In genomic region chr19:19198780-19199179, GRCm38 (mm10) we compare ENCODE assay signal across 25 mouse cellular contexts.
DNase-seq lines count a peak whose midpoint lies in the region; ATAC-seq lines count a peak whose summit lies in the region.
"Had no signal": no experiment of that assay in that cellular context is flagged by ENCODE, and none has a peak within 500 bp of the region (broad histone marks: within the 10 kb centered on the region; RNA-seq: fewer than 3 reads in every experiment).

No protein-coding gene starts in this region.

- peak; percentile 27 for DNase-seq in hindbrain, embryonic 11.5 days (ENCODE audit: low spot score)
- DNase-seq in midbrain, embryonic 14.5 days, result peak; percentile 28
- peak; percentile 6 for DNase-seq in 3134 (ENCODE audit: extremely low read depth, insufficient read length, low spot score)
- DNase-seq in embryo, embryonic 11 days, result peak; percentile 22
- DNase-seq in forebrain, embryonic 10.5 days (ENCODE audit: extremely low spot score, low spot score), result no peak
- DNase-seq: adrenal gland, postnatal 14 days; cerebellum, adult 11-12 months; cerebellum, adult 9-11 months; gastrocnemius, postnatal 25 days; heart, adult 11 months; kidney, adult 11 months; kidney, postnatal 25 days; right cerebral cortex, postnatal 25 days; thymus, postnatal 14 days had no signal

- H3K9me3 ChIP-seq in hindbrain, embryonic 11.5 days (ENCODE audit: control insufficient read depth, low read length), result no peaks in the 10 kb centered on the region
- no peaks in the 10 kb centered on the region for H3K9me3 ChIP-seq in hindbrain, embryonic 16.5 days (ENCODE audit: control insufficient read depth, low read length)
- H3K9me3 ChIP-seq in midbrain, embryonic 14.5 days (ENCODE audit: control insufficient read depth, low read length), result no peaks in the 10 kb centered on the region
- H3K9me3 ChIP-seq in midbrain, embryonic 16.5 days (replicated peaks; ENCODE audit: control insufficient read depth, low read length, poor library complexity, severe bottlenecking), result no peaks in the 10 kb centered on the region; the same call in 1 of the 2 replicates
- no peaks in the 10 kb centered on the region for H3K9me3 ChIP-seq in forebrain, embryonic 10.5 days
- H3K9me3 ChIP-seq: heart, embryonic 10.5 days; heart, embryonic 15.5 days; limb, embryonic 13.5 days; lung, embryonic 15.5 days; stomach, embryonic 15.5 days had no signal

- 20% methylated on average over 3 of the region's 3 CpGs for WGBS in hindbrain, embryonic 11.5 days
- 14% methylated on average over 3 of the region's 3 CpGs for WGBS in hindbrain, embryonic 16.5 days
- WGBS in midbrain, embryonic 14.5 days, result 9% methylated on average over 3 of the region's 3 CpGs
- WGBS in midbrain, embryonic 16.5 days, result 24% methylated on average over 3 of the region's 3 CpGs
- 51% methylated on average over 3 of the region's 3 CpGs for whole genome bisulfite sequencing in forebrain, embryonic 10.5 days

- no peaks in the 10 kb centered on the region for H3K36me3 ChIP-seq in hindbrain, embryonic 11.5 days (ENCODE audit: control insufficient read depth, insufficient read depth, low read length)
- H3K36me3 ChIP-seq in hindbrain, embryonic 16.5 days (ENCODE audit: control insufficient read depth, insufficient read depth, low read length), result no peaks in the 10 kb centered on the region
- no peaks in the 10 kb centered on the region for H3K36me3 ChIP-seq in midbrain, embryonic 14.5 days (ENCODE audit: control insufficient read depth, insufficient read depth, low read length)
- no peaks in the 10 kb centered on the region for H3K36me3 ChIP-seq in midbrain, embryonic 16.5 days (ENCODE audit: control insufficient read depth, insufficient read depth, low read length)
- H3K36me3 ChIP-seq in forebrain, embryonic 10.5 days (replicated peaks), result no peaks in the 10 kb centered on the region
- H3K36me3 ChIP-seq: heart, embryonic 10.5 days; heart, embryonic 15.5 days; limb, embryonic 13.5 days; lung, embryonic 15.5 days; stomach, embryonic 15.5 days had no signal

- peaks cover 2% of the 10 kb centered on the region; the same call in 1 of the 2 replicates for H3K4me1 ChIP-seq in hindbrain, embryonic 11.5 days (replicated peaks; ENCODE audit: control insufficient read depth, insufficient read depth, low read length)
- H3K4me1 ChIP-seq in hindbrain, embryonic 16.5 days (ENCODE audit: control insufficient read depth, insufficient read depth, low read depth, low read length), result no peaks in the 10 kb centered on the region
- no peaks in the 10 kb centered on the region for H3K4me1 ChIP-seq in midbrain, embryonic 14.5 days (ENCODE audit: control insufficient read depth, insufficient read depth, low read length)
- H3K4me1 ChIP-seq in midbrain, embryonic 16.5 days (ENCODE audit: control insufficient read depth, insufficient read depth, low read length), result no peaks in the 10 kb centered on the region
- no peaks in the 10 kb centered on the region; the same call in 1 of the 2 replicates for H3K4me1 ChIP-seq in forebrain, embryonic 10.5 days
- H3K4me1 ChIP-seq: heart, embryonic 10.5 days; heart, embryonic 15.5 days; limb, embryonic 13.5 days; lung, embryonic 15.5 days; stomach, embryonic 15.5 days had no signal

- H3K9ac ChIP-seq in hindbrain, embryonic 11.5 days (ENCODE audit: low read depth, low read length), result no peak overlapping the region
- H3K9ac ChIP-seq in hindbrain, embryonic 16.5 days (ENCODE audit: low read depth, low read length), result no peak overlapping the region
- H3K9ac ChIP-seq in midbrain, embryonic 14.5 days (replicated peaks; ENCODE audit: low read length), result no peak overlapping the region
- no peak overlapping the region for H3K9ac ChIP-seq in midbrain, embryonic 16.5 days (ENCODE audit: low read depth, low read length)
- H3K9ac ChIP-seq: heart, embryonic 15.5 days; hindbrain, embryonic 14.5 days; limb, embryonic 13.5 days; lung, embryonic 15.5 days; stomach, embryonic 15.5 days had no signal

- ATAC-seq in hindbrain, embryonic 11.5 days (ENCODE audit: low FRiP score), result peak; percentile 68; the same call in 1 of the 2 replicates
- ATAC-seq in hindbrain, embryonic 16.5 days, result no peak
- no peak for ATAC-seq in midbrain, embryonic 14.5 days (ENCODE audit: low FRiP score, low TSS enrichment)
- no peak for ATAC-seq in midbrain, embryonic 16.5 days
- ATAC-seq: forebrain, embryonic 14.5 days; inflammation-experienced regulatory T-cells, adult 6 months had no signal

- no peak overlapping the region for H3K4me3 ChIP-seq in hindbrain, embryonic 11.5 days (ENCODE audit: low read depth, low read length)
- H3K4me3 ChIP-seq in hindbrain, embryonic 16.5 days (ENCODE audit: low read length), result no peak overlapping the region
- H3K4me3 ChIP-seq in midbrain, embryonic 14.5 days (replicated peaks; ENCODE audit: low read depth, low read length), result no peak overlapping the region
- H3K4me3 ChIP-seq in midbrain, embryonic 16.5 days (ENCODE audit: low read depth, low read length), result no peak overlapping the region
- H3K4me3 ChIP-seq in forebrain, embryonic 10.5 days, result no peak overlapping the region
- H3K4me3 ChIP-seq: heart, embryonic 10.5 days; heart, embryonic 15.5 days; limb, embryonic 13.5 days; lung, embryonic 15.5 days; stomach, embryonic 15.5 days had no signal

- no peak overlapping the region for H3K4me2 ChIP-seq in hindbrain, embryonic 11.5 days (replicated peaks; ENCODE audit: low read depth, low read length)
- no peak overlapping the region for H3K4me2 ChIP-seq in hindbrain, embryonic 16.5 days (ENCODE audit: low read length)
- no peak overlapping the region for H3K4me2 ChIP-seq in midbrain, embryonic 14.5 days (ENCODE audit: low read length)
- H3K4me2 ChIP-seq in midbrain, embryonic 16.5 days (ENCODE audit: low read length), result no peak overlapping the region
- H3K4me2 ChIP-seq: heart, embryonic 15.5 days; hindbrain, embryonic 14.5 days; limb, embryonic 13.5 days; liver, embryonic 11.5 days; lung, embryonic 15.5 days; stomach, embryonic 15.5 days had no signal

- H3K27ac ChIP-seq in hindbrain, embryonic 11.5 days (ENCODE audit: low read depth, low read length), result no peak overlapping the region
- no peak overlapping the region for H3K27ac ChIP-seq in hindbrain, embryonic 16.5 days (ENCODE audit: low read depth, low read length)
- H3K27ac ChIP-seq in midbrain, embryonic 14.5 days (replicated peaks; ENCODE audit: low read depth, low read length), result no peak overlapping the region
- no peak overlapping the region for H3K27ac ChIP-seq in midbrain, embryonic 16.5 days (ENCODE audit: low read length)
- H3K27ac ChIP-seq in forebrain, embryonic 10.5 days, result no peak overlapping the region
- H3K27ac ChIP-seq: heart, embryonic 10.5 days; hindbrain, embryonic 14.5 days; limb, embryonic 13.5 days; lung, embryonic 15.5 days; stomach, embryonic 15.5 days had no signal

- no peaks in the 10 kb centered on the region for H3K27me3 ChIP-seq in hindbrain, embryonic 11.5 days (ENCODE audit: control insufficient read depth, insufficient read depth, low read length)
- H3K27me3 ChIP-seq in hindbrain, embryonic 16.5 days (replicated peaks; ENCODE audit: control insufficient read depth, insufficient read depth, low read length), result no peaks in the 10 kb centered on the region
- H3K27me3 ChIP-seq in midbrain, embryonic 14.5 days (ENCODE audit: control insufficient read depth, insufficient read depth, low read length), result no peaks in the 10 kb centered on the region
- H3K27me3 ChIP-seq in midbrain, embryonic 16.5 days (ENCODE audit: control insufficient read depth, insufficient read depth, low read depth, low read length), result no peaks in the 10 kb centered on the region
- H3K27me3 ChIP-seq in forebrain, embryonic 10.5 days (ENCODE audit: poor library complexity, severe bottlenecking), result no peaks in the 10 kb centered on the region
- H3K27me3 ChIP-seq: heart, embryonic 15.5 days; limb, embryonic 13.5 days; lung, embryonic 15.5 days; stomach, embryonic 15.5 days had no signal
